Mouse (Mus musculus): ENCODE measurements around the gene Exoc7. TPM values are rescaled to one million over a fixed set of nuclear protein-coding genes. Genes with fewer than 3 reads are reported as not detected.

Exoc7 gene
- polyA plus RNA-seq, 1 experiment from 2014 or later: 47.4 TPM

GRCm38 (mm10) chr11:116306126-116306982 lies 679 bp downstream of the Exoc7 start:
- Histone ChIP-seq H3K27me3 (replicated peaks; ENCODE audit: control insufficient read depth, insufficient read depth, low read length) (no peaks in the 10 kb centered on the region), H3K4me1 (replicated peaks; ENCODE audit: control insufficient read depth, insufficient read depth, low read length) (peaks cover 19% of the 10 kb centered on the region), H3K9ac (ENCODE audit: low read depth, low read length) (peak overlapping the region; percentile 78), H3K9me3 (ENCODE audit: control insufficient read depth, low read length) (peaks cover 3% of the 10 kb centered on the region; the same call in 1 of the 2 replicates), H3K4me2 (peak overlapping the region; percentile 86), H3K4me3 (ENCODE audit: low read depth, low read length) (peak overlapping the region; percentile 72), H3K27ac (ENCODE audit: low read depth, low read length) (peak overlapping the region; percentile 63), H3K36me3 (ENCODE audit: control insufficient read depth, insufficient read depth, low read length) (peaks cover 18% of the 10 kb centered on the region)
- peak; percentile 78 for ATAC-seq (replicated peaks; ENCODE audit: low FRiP score)
- peak; percentile 98 for DNase-seq (ENCODE audit: low spot score)
- 2% methylated on average over 53 of the region's 53 CpGs for WGBS

- Histone ChIP-seq H3K9me3 (ENCODE audit: control insufficient read depth, low read length) (peaks cover 3% of the 10 kb centered on the region; the same call in 1 of the 2 replicates), H3K36me3 (ENCODE audit: control insufficient read depth, insufficient read depth, low read length) (peaks cover 24% of the 10 kb centered on the region)
These were observed 1.6 kb downstream of the Exoc7 start for GRCm38 (mm10) chr11:116305423-116305822.

GRCm38 (mm10) chr11:116298621-116299020 lies 8.4 kb downstream of the Exoc7 start:
- no peak overlapping the region for H3K4me3 ChIP-seq (ENCODE audit: low read depth, low read length)
- peaks cover 21% of the 10 kb centered on the region; the same call in 1 of the 2 replicates for H3K36me3 ChIP-seq (ENCODE audit: control insufficient read depth, insufficient read depth, low read length)
- DNase-seq (ENCODE audit: low spot score): no peak
- H3K27me3 ChIP-seq (replicated peaks; ENCODE audit: control insufficient read depth, insufficient read depth, low read length): no peaks in the 10 kb centered on the region
- H3K27ac ChIP-seq (ENCODE audit: low read depth, low read length): no peak overlapping the region
- ATAC-seq (replicated peaks; ENCODE audit: low FRiP score): no peak
- no peaks in the 10 kb centered on the region for H3K9me3 ChIP-seq (ENCODE audit: control insufficient read depth, low read length)
- no peak overlapping the region for H3K4me2 ChIP-seq
- H3K4me1 ChIP-seq (replicated peaks; ENCODE audit: control insufficient read depth, insufficient read depth, low read length): peaks cover 5% of the 10 kb centered on the region
- H3K9ac ChIP-seq (ENCODE audit: low read depth, low read length): no peak overlapping the region
- whole genome bisulfite sequencing: 89% methylated on average over 6 of the region's 6 CpGs

More at GRCm38 (mm10) chr11:116305423-116305822, 1.6 kb downstream of the Exoc7 start:
- ATAC-seq (replicated peaks; ENCODE audit: low FRiP score): no peak
- WGBS: 96% methylated on average over 2 of the region's 2 CpGs
- Histone ChIP-seq H3K4me2 (peak overlapping the region; percentile 86), H3K4me3 (ENCODE audit: low read depth, low read length) (peak overlapping the region; percentile 72), H3K27me3 (replicated peaks; ENCODE audit: control insufficient read depth, insufficient read depth, low read length) (no peaks in the 10 kb centered on the region), H3K4me1 (replicated peaks; ENCODE audit: control insufficient read depth, insufficient read depth, low read length) (peaks cover 19% of the 10 kb centered on the region), H3K9ac (ENCODE audit: low read depth, low read length) (no peak overlapping the region), H3K27ac (ENCODE audit: low read depth, low read length) (no peak overlapping the region)
- no peak for DNase-seq (ENCODE audit: low spot score)

GRCm38 (mm10) chr11:116298221-116298620 lies 8.8 kb downstream of the Exoc7 start:
- no peak for DNase-seq (ENCODE audit: low spot score)
- Histone ChIP-seq H3K27ac (ENCODE audit: low read depth, low read length) (no peak overlapping the region), H3K4me1 (replicated peaks; ENCODE audit: control insufficient read depth, insufficient read depth, low read length) (peaks cover 6% of the 10 kb centered on the region), H3K4me2 (no peak overlapping the region), H3K27me3 (replicated peaks; ENCODE audit: control insufficient read depth, insufficient read depth, low read length) (no peaks in the 10 kb centered on the region), H3K4me3 (ENCODE audit: low read depth, low read length) (no peak overlapping the region), H3K9ac (ENCODE audit: low read depth, low read length) (no peak overlapping the region), H3K9me3 (ENCODE audit: control insufficient read depth, low read length) (no peaks in the 10 kb centered on the region), H3K36me3 (ENCODE audit: control insufficient read depth, insufficient read depth, low read length) (peaks cover 19% of the 10 kb centered on the region; the same call in 1 of the 2 replicates)
- no peak for ATAC-seq (replicated peaks; ENCODE audit: low FRiP score)
- WGBS: 90% methylated on average over 11 of the region's 11 CpGs

DNA sequence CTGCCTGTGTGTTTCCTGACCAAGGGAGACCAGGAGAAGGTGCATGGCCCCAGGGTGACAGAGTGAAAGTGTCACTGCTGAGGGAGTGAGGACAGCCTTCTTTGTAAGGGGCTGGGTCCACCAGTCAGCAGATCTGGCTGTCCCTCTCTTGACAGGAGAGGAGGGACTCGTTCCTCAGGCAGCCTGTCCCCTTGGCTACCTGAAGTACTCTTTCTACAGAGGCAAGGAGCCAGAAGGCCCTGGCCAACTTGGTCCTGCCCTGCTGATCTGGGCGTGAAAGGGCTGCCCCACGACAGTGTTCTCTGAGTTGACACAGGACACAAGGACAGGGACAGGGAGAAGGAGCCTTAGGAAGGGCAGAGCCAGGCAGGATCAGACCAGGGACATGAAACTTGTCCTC lies 10.0 kb downstream of the Exoc7 start:
- H3K9ac ChIP-seq (ENCODE audit: low read depth, low read length): no peak overlapping the region
- ATAC-seq (replicated peaks; ENCODE audit: low FRiP score) (no peak), DNase-seq (ENCODE audit: low spot score) (no peak)
- no peaks in the 10 kb centered on the region for H3K9me3 ChIP-seq (ENCODE audit: control insufficient read depth, low read length)
- H3K36me3 ChIP-seq (ENCODE audit: control insufficient read depth, insufficient read depth, low read length): peaks cover 17% of the 10 kb centered on the region; the same call in 1 of the 2 replicates
- 68% methylated on average over 3 of the region's 3 CpGs for WGBS
- no peak overlapping the region for H3K4me2 ChIP-seq
- no peak overlapping the region for H3K27ac ChIP-seq (ENCODE audit: low read depth, low read length)
- H3K27me3 ChIP-seq (replicated peaks; ENCODE audit: control insufficient read depth, insufficient read depth, low read length): no peaks in the 10 kb centered on the region
- H3K4me3 ChIP-seq (ENCODE audit: low read depth, low read length): no peak overlapping the region
- peaks cover 11% of the 10 kb centered on the region for H3K4me1 ChIP-seq (replicated peaks; ENCODE audit: control insufficient read depth, insufficient read depth, low read length)

- ATAC-seq (replicated peaks; ENCODE audit: low FRiP score) (no peak), DNase-seq (ENCODE audit: low spot score) (no peak)
- Histone ChIP-seq H3K4me2 (no peak overlapping the region), H3K4me1 (replicated peaks; ENCODE audit: control insufficient read depth, insufficient read depth, low read length) (peaks cover 11% of the 10 kb centered on the region), H3K27me3 (replicated peaks; ENCODE audit: control insufficient read depth, insufficient read depth, low read length) (no peaks in the 10 kb centered on the region), H3K9ac (ENCODE audit: low read depth, low read length) (no peak overlapping the region), H3K4me3 (ENCODE audit: low read depth, low read length) (no peak overlapping the region), H3K36me3 (ENCODE audit: control insufficient read depth, insufficient read depth, low read length) (peaks cover 12% of the 10 kb centered on the region; the same call in 1 of the 2 replicates), H3K27ac (ENCODE audit: low read depth, low read length) (no peak overlapping the region), H3K9me3 (ENCODE audit: control insufficient read depth, low read length) (no peaks in the 10 kb centered on the region)
- 91% methylated on average over 8 of the region's 8 CpGs for whole genome bisulfite sequencing
These were observed 10.8 kb downstream of the Exoc7 start for GRCm38 (mm10) chr11:116296191-116296734.

DNA sequence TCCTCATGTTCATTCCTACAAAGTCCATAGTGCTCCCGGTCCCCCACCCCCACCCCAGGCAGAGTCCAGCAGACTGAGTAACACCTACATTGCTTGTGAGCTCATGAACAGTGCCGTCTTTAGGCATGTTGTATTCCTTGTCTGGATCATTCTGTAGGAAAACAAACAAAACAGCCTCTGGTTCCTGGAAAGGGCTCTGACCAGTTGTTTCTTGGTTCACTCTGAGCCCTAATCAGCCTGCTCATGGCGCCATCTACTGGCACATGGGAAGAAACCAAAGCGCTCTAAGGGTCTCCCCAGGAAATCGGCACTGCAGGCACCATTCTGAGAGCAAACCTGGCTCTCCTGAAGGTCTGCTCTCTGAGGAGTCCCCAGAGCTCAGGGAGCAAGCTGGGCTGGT lies 12.7 kb downstream of the Exoc7 start:
- ATAC-seq (replicated peaks; ENCODE audit: low FRiP score): 0 out of 2 replicates have a peak, but pooled peaks have one; percentile 38
- WGBS: 38% methylated on average over 5 of the region's 5 CpGs

DNA sequence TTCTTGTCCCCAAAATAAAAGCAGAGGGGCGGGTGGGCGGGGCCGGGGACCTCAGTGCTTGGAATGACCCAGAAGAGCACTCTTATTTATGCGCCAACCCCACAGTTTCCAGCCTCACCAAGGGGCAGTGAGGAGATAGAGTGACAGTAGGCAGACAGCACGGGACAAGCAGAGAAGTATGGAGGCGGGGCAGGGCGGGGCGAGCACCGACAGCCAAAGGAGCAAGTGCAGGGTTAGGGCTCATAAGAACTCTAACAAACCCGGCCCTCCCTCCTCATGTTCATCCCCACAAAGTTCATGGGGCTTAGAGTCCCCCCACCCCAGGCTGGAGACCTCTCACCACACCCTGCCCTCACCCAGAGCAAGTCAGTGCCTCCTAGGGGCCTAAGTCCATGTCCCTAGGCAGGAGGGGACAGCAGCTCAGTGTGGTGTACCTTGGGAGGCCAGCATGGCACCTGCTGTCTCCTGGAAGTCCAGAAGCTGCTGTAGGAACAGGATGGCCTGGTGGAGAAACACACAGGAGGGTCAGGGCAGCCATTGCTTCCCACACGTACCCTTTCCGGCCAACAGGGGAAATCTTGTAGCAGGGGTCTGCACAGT lies 13.4 kb downstream of the Exoc7 start:
- peaks cover 6% of the 10 kb centered on the region; the same call in 1 of the 2 replicates for H3K36me3 ChIP-seq (ENCODE audit: control insufficient read depth, insufficient read depth, low read length)
- H3K9me3 ChIP-seq (ENCODE audit: control insufficient read depth, low read length): no peaks in the 10 kb centered on the region
- WGBS: 82% methylated on average over 12 of the region's 12 CpGs
- H3K4me2 ChIP-seq: no peak overlapping the region
- H3K9ac ChIP-seq (ENCODE audit: low read depth, low read length): no peak overlapping the region
- H3K4me3 ChIP-seq (ENCODE audit: low read depth, low read length): no peak overlapping the region
- no peaks in the 10 kb centered on the region for H3K27me3 ChIP-seq (replicated peaks; ENCODE audit: control insufficient read depth, insufficient read depth, low read length)
- no peak overlapping the region for H3K27ac ChIP-seq (ENCODE audit: low read depth, low read length)
- 0 out of 2 replicates have a peak, but pooled peaks have one; percentile 30 for ATAC-seq (replicated peaks; ENCODE audit: low FRiP score)
- H3K4me1 ChIP-seq (replicated peaks; ENCODE audit: control insufficient read depth, insufficient read depth, low read length): peaks cover 11% of the 10 kb centered on the region
- no peak for DNase-seq (ENCODE audit: low spot score)

More for the DNA sequence above, 12.7 kb downstream of the Exoc7 start:
- Histone ChIP-seq H3K4me2 (no peak overlapping the region), H3K9ac (ENCODE audit: low read depth, low read length) (no peak overlapping the region), H3K9me3 (ENCODE audit: control insufficient read depth, low read length) (no peaks in the 10 kb centered on the region), H3K36me3 (ENCODE audit: control insufficient read depth, insufficient read depth, low read length) (peaks cover 3% of the 10 kb centered on the region; the same call in 1 of the 2 replicates), H3K4me3 (ENCODE audit: low read depth, low read length) (no peak overlapping the region), H3K27ac (ENCODE audit: low read depth, low read length) (no peak overlapping the region), H3K27me3 (replicated peaks; ENCODE audit: control insufficient read depth, insufficient read depth, low read length) (no peaks in the 10 kb centered on the region), H3K4me1 (replicated peaks; ENCODE audit: control insufficient read depth, insufficient read depth, low read length) (peaks cover 11% of the 10 kb centered on the region)
- DNase-seq (ENCODE audit: low spot score): no peak

All from liver, embryonic 11.5 days (tissue).